Mouse (Mus musculus): ENCODE results near the gene Stambpl1. TPM values are rescaled to one million over a fixed set of nuclear protein-coding genes. Genes with fewer than 3 reads are reported as not detected.
A peak's percentile ranks its signal among the peaks of the same experiment; 100 is the strongest.

Stambpl1 gene
- polyA plus RNA-seq, 1 experiment from 2014 or later, result 11.9 TPM

DNA sequence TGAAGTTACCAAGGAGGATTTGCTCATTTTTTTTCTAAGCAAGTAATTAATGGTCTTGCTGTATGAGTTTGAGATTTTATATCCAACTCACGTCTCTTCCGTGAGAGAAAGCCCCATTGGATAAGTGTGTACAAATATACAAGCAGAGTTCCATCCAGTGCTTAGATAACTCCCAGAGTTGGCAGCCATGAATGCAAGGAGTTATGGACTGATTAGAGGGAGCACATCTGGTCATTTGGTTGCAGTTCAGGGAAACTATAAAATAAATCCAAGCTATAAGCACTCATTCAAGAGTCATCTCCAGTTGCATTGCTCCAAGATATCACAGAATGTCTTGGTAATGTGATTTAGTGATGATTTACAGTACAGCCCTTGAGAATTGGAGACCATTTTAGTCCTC is 64.9 kb downstream of the Stambpl1 start:
- no peak overlapping the region for H3K4me2 ChIP-seq (ENCODE audit: low read depth, low read length)
- no peaks in the 10 kb centered on the region for H3K36me3 ChIP-seq (ENCODE audit: control insufficient read depth, insufficient read depth, low read length)
- H3K4me1 ChIP-seq (replicated peaks; ENCODE audit: control insufficient read depth, insufficient read depth, low read length), result peaks cover 3% of the 10 kb centered on the region
- H3K4me3 ChIP-seq (ENCODE audit: low read length), result no peak overlapping the region
- peak; percentile 71 for ATAC-seq (ENCODE audit: low read depth)
- 50% methylated on average over 2 of the region's 2 CpGs for WGBS
- no peak overlapping the region for H3K9ac ChIP-seq (ENCODE audit: low read length)
- H3K27me3 ChIP-seq (ENCODE audit: control insufficient read depth, insufficient read depth, low read depth, low read length), result no peaks in the 10 kb centered on the region
- peak overlapping the region; percentile 43; the same call in 1 of the 2 replicates for H3K27ac ChIP-seq (ENCODE audit: low read length)
- no peaks in the 10 kb centered on the region for H3K9me3 ChIP-seq (ENCODE audit: control insufficient read depth, low read length)

GRCm38 (mm10) chr19:34262273-34262974 is 70.4 kb downstream of the Stambpl1 start:
- no peak overlapping the region for H3K9ac ChIP-seq (ENCODE audit: low read length)
- H3K27me3 ChIP-seq (ENCODE audit: control insufficient read depth, insufficient read depth, low read depth, low read length), result no peaks in the 10 kb centered on the region
- H3K36me3 ChIP-seq (ENCODE audit: control insufficient read depth, insufficient read depth, low read length), result no peaks in the 10 kb centered on the region
- H3K27ac ChIP-seq (ENCODE audit: low read length), result peak overlapping the region; percentile 9; the same call in 1 of the 2 replicates
- peaks cover 8% of the 10 kb centered on the region for H3K4me1 ChIP-seq (replicated peaks; ENCODE audit: control insufficient read depth, insufficient read depth, low read length)
- WGBS, result 57% methylated on average over 2 of the region's 2 CpGs
- H3K4me3 ChIP-seq (ENCODE audit: low read length), result no peak overlapping the region
- no peak overlapping the region for H3K4me2 ChIP-seq (ENCODE audit: low read depth, low read length)
- peak; percentile 65; the same call in 1 of the 2 replicates for ATAC-seq (ENCODE audit: low read depth)
- H3K9me3 ChIP-seq (ENCODE audit: control insufficient read depth, low read length), result no peaks in the 10 kb centered on the region

- ATAC-seq (ENCODE audit: low read depth), result peak; percentile 52; the same call in 1 of the 2 replicates
- Histone ChIP-seq H3K4me3 (ENCODE audit: low read length) (no peak overlapping the region), H3K4me1 (replicated peaks; ENCODE audit: control insufficient read depth, insufficient read depth, low read length) (peaks cover 8% of the 10 kb centered on the region), H3K27ac (ENCODE audit: low read length) (peak overlapping the region; percentile 2), H3K27me3 (ENCODE audit: control insufficient read depth, insufficient read depth, low read depth, low read length) (no peaks in the 10 kb centered on the region), H3K36me3 (ENCODE audit: control insufficient read depth, insufficient read depth, low read length) (no peaks in the 10 kb centered on the region), H3K4me2 (ENCODE audit: low read depth, low read length) (no peak overlapping the region), H3K9ac (ENCODE audit: low read length) (no peak overlapping the region), H3K9me3 (ENCODE audit: control insufficient read depth, low read length) (no peaks in the 10 kb centered on the region)
- 64% methylated on average over 5 of the region's 5 CpGs for WGBS
Observed at GRCm38 (mm10) chr19:34265604-34266193, 73.7 kb downstream of the Stambpl1 start.

DNA sequence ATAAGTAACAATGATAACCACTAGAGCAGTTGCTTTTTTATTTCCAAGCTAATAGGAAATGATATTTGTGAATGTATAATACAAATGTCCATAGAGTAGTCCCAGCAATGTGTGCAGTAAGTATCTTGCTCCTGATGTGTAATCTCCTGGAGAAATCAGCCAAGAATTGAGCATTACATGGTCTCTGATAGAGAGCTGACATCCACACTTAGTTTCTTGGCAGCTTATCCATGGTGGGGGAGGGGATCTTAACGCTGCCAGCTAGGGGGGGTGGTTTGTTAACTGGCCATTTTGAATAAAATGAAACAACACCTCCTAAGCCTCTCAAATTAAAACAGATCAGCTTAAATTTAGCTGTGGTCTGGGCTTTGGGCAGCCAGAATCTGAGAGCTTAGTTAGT is 77.0 kb downstream of the Stambpl1 start:
- no peaks in the 10 kb centered on the region for H3K9me3 ChIP-seq (ENCODE audit: control insufficient read depth, low read length)
- H3K27ac ChIP-seq (ENCODE audit: low read length), result no peak overlapping the region
- H3K4me3 ChIP-seq (ENCODE audit: low read length), result no peak overlapping the region
- no peak overlapping the region for H3K4me2 ChIP-seq (ENCODE audit: low read depth, low read length)
- peaks cover 2% of the 10 kb centered on the region; the same call in 1 of the 2 replicates for H3K4me1 ChIP-seq (replicated peaks; ENCODE audit: control insufficient read depth, insufficient read depth, low read length)
- no peaks in the 10 kb centered on the region for H3K36me3 ChIP-seq (ENCODE audit: control insufficient read depth, insufficient read depth, low read length)
- no peaks in the 10 kb centered on the region for H3K27me3 ChIP-seq (ENCODE audit: control insufficient read depth, insufficient read depth, low read depth, low read length)
- no peak overlapping the region for H3K9ac ChIP-seq (ENCODE audit: low read length)
- 24% methylated on average over 1 of the region's 1 CpGs for WGBS
- peak; percentile 45 for ATAC-seq (ENCODE audit: low read depth)

DNA sequence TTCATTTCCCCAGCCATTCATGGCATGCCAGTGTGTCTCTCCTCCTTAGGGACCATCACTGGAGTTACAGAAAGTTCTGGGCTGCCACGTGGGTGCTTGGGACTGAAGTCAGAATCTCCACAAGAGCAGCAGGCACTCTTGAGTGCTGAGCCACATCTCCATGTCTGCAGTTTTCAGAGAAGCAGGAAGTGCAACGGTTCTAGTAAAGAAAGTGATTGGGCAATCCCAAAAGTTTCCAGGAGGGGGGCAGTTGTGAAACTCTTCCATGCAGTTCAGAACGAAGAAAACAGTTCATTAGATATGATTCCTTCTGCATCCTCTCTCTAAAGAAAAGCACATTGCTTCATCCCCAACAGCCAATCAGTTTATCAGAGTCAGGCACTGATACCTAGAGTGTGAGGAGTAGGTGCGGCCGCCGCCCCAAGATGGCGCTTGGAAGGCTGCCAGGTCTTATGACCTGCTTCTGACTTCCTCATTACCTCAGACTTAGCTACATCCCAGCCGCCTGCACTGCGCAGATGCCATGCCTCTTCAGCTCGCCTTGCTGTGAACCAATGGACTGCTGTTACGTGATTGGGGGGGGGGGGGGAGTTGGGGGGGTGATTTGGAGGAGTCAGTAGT is 78.2 kb downstream of the Stambpl1 start:
- H3K27me3 ChIP-seq (ENCODE audit: control insufficient read depth, insufficient read depth, low read depth, low read length), result no peaks in the 10 kb centered on the region
- no peak overlapping the region for H3K4me2 ChIP-seq (ENCODE audit: low read depth, low read length)
- no peaks in the 10 kb centered on the region for H3K36me3 ChIP-seq (ENCODE audit: control insufficient read depth, insufficient read depth, low read length)
- H3K4me3 ChIP-seq (ENCODE audit: low read length), result no peak overlapping the region
- WGBS, result 68% methylated on average over 11 of the region's 11 CpGs
- ATAC-seq (ENCODE audit: low read depth), result peak; percentile 38
- no peak overlapping the region for H3K9ac ChIP-seq (ENCODE audit: low read length)
- H3K4me1 ChIP-seq (replicated peaks; ENCODE audit: control insufficient read depth, insufficient read depth, low read length), result peaks cover 2% of the 10 kb centered on the region; the same call in 1 of the 2 replicates
- H3K9me3 ChIP-seq (ENCODE audit: control insufficient read depth, low read length), result no peaks in the 10 kb centered on the region
- H3K27ac ChIP-seq (ENCODE audit: low read length), result no peak overlapping the region

DNA sequence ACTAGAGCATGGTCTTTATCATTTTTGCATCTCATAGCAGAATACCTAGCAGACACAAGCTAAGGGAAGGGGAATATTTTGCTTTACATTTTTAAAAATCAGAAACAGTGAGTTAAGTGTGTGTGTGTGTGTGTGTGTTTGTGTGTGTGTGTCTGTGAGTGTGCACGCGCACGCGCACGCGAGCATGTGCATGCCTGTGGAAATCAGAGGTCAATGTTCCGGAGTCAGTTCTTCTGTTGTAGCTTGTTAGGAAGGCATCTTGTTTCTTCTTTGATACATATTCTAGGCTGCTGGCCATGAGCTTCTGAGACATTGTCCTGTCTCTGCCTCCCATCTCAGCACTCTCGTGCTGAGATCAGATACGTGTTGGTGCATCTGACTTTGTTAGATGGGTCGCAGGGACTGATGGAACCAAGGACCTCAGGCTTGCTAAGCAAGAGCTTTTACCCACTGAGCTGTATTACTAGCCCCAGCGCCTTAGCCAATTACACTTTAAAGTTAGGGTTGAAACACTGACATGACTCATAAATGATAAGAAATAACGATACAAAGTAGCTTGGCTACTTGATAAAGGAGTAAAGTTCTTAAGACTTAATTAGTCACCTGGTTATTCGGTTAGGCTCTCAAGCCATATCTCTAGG is 78.9 kb downstream of the Stambpl1 start:
- Histone ChIP-seq H3K4me1 (replicated peaks; ENCODE audit: control insufficient read depth, insufficient read depth, low read length) (no peaks in the 10 kb centered on the region), H3K27ac (ENCODE audit: low read length) (no peak overlapping the region), H3K4me3 (ENCODE audit: low read length) (no peak overlapping the region), H3K9me3 (ENCODE audit: control insufficient read depth, low read length) (no peaks in the 10 kb centered on the region), H3K9ac (ENCODE audit: low read length) (no peak overlapping the region), H3K27me3 (ENCODE audit: control insufficient read depth, insufficient read depth, low read depth, low read length) (no peaks in the 10 kb centered on the region), H3K36me3 (ENCODE audit: control insufficient read depth, insufficient read depth, low read length) (no peaks in the 10 kb centered on the region), H3K4me2 (ENCODE audit: low read depth, low read length) (no peak overlapping the region)
- 91% methylated on average over 13 of the region's 13 CpGs for WGBS
- no peak for ATAC-seq (ENCODE audit: low read depth)

DNA sequence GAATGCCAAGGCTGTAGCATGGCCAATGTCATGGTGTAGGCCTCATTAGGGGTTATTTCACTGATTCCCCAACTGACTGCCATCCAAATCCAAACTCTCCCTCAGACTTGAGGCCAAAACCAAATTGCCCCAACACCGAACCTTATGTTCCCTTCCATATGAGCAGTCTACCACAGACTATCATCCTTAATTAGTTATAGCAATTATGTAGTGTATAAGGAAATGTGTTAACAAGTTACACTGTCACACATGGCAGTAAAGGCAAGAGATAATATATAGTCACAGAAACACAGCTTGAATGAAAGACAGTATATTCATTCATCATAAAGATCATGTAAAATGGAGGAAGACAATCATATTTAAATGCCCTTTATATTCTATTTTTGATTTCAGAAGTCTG is 81.0 kb downstream of the Stambpl1 start:
- WGBS, result 91% methylated on average over 1 of the region's 1 CpGs
- Histone ChIP-seq H3K4me3 (ENCODE audit: low read length) (no peak overlapping the region), H3K27me3 (ENCODE audit: control insufficient read depth, insufficient read depth, low read depth, low read length) (no peaks in the 10 kb centered on the region), H3K4me1 (replicated peaks; ENCODE audit: control insufficient read depth, insufficient read depth, low read length) (peaks cover 2% of the 10 kb centered on the region; the same call in 1 of the 2 replicates), H3K4me2 (ENCODE audit: low read depth, low read length) (no peak overlapping the region), H3K9ac (ENCODE audit: low read length) (no peak overlapping the region), H3K27ac (ENCODE audit: low read length) (no peak overlapping the region), H3K36me3 (ENCODE audit: control insufficient read depth, insufficient read depth, low read length) (no peaks in the 10 kb centered on the region), H3K9me3 (ENCODE audit: control insufficient read depth, low read length) (no peaks in the 10 kb centered on the region)
- no peak for ATAC-seq (ENCODE audit: low read depth)

- H3K4me1 ChIP-seq (replicated peaks; ENCODE audit: control insufficient read depth, insufficient read depth, low read length), result peaks cover 5% of the 10 kb centered on the region; the same call in 1 of the 2 replicates
- H3K9ac ChIP-seq (ENCODE audit: low read length), result no peak overlapping the region
- no peaks in the 10 kb centered on the region for H3K27me3 ChIP-seq (ENCODE audit: control insufficient read depth, insufficient read depth, low read depth, low read length)
- H3K4me2 ChIP-seq (ENCODE audit: low read depth, low read length), result 0 out of 2 replicates have a peak overlapping the region, but pooled peaks have one; percentile 14
- H3K36me3 ChIP-seq (ENCODE audit: control insufficient read depth, insufficient read depth, low read length), result no peaks in the 10 kb centered on the region
- no peak overlapping the region for H3K4me3 ChIP-seq (ENCODE audit: low read length)
- H3K27ac ChIP-seq (ENCODE audit: low read length), result no peak overlapping the region; the same call in 1 of the 2 replicates
- no peaks in the 10 kb centered on the region for H3K9me3 ChIP-seq (ENCODE audit: control insufficient read depth, low read length)
- whole genome bisulfite sequencing, result 55% methylated on average over 3 of the region's 3 CpGs
- ATAC-seq (ENCODE audit: low read depth), result peak; percentile 64
Observed at GRCm38 (mm10) chr19:34278078-34278477, 86.0 kb downstream of the Stambpl1 start.

- Histone ChIP-seq H3K27me3 (ENCODE audit: control insufficient read depth, insufficient read depth, low read depth, low read length) (no peaks in the 10 kb centered on the region), H3K9ac (ENCODE audit: low read length) (no peak overlapping the region), H3K36me3 (ENCODE audit: control insufficient read depth, insufficient read depth, low read length) (no peaks in the 10 kb centered on the region), H3K4me3 (ENCODE audit: low read length) (no peak overlapping the region), H3K9me3 (ENCODE audit: control insufficient read depth, low read length) (no peaks in the 10 kb centered on the region), H3K27ac (ENCODE audit: low read length) (peak overlapping the region; percentile 61), H3K4me2 (ENCODE audit: low read depth, low read length) (peak overlapping the region; percentile 52; the same call in 1 of the 2 replicates), H3K4me1 (replicated peaks; ENCODE audit: control insufficient read depth, insufficient read depth, low read length) (peaks cover 4% of the 10 kb centered on the region; the same call in 1 of the 2 replicates)
- peak; percentile 87 for ATAC-seq (ENCODE audit: low read depth)
- 27% methylated on average over 6 of the region's 6 CpGs for WGBS
Observed at GRCm38 (mm10) chr19:34283614-34284013, 91.6 kb downstream of the Stambpl1 start.

All from lung, embryonic 16.5 days (tissue).